Mouse (Mus musculus) ovary, adult 10 weeks (tissue): ENCODE measurements around the gene Olfr767. TPM values are rescaled to one million over a fixed set of nuclear protein-coding genes. Genes with fewer than 3 reads are reported as not detected.

Experiments
- polyA plus RNA-seq: library from polyadenylated mRNA; stranded (reverse); fragments of 350-450 nt; fragmentation: Illumina TruSeq; extraction: RNeasy Lipid Tissue Mini Kit (QIAGEN cat#74804); gene quantifications from one replicate; pipeline ENCODE4 v1.2.3, GENCODE M21; 2014

Gene Olfr767
- not detected for polyA plus RNA-seq

GRCm38 (mm10) chr10:129082810-129083209, at the start of gene Olfr767:
Gene Olfr767 (minus strand): TSS chr10:129082910.

GRCm38 (mm10) chr10:129117761-129118160, 35.1 kb upstream of the Olfr767 start, which contains the start of gene Olfr769:
Gene Olfr769 (minus strand): TSS chr10:129117861.

GRCm38 (mm10) chr10:129099275-129099674, 16.6 kb upstream of the Olfr767 start, which contains the start of gene Olfr768:
Gene Olfr768 (minus strand): TSS chr10:129099375.

GRCm38 (mm10) chr10:129068877-129069276, 13.8 kb downstream of the Olfr767 start, which contains the start of gene Olfr766-ps1:
Gene Olfr766-ps1 (minus strand): TSS chr10:129068977.

GRCm38 (mm10) chr10:129049898-129050297, 32.8 kb downstream of the Olfr767 start, which contains the start of gene Olfr765:
Gene Olfr765 (minus strand): TSS chr10:129049998.

GRCm38 (mm10) chr10:129039796-129040195, 42.9 kb downstream of the Olfr767 start, which contains the start of gene Olfr764-ps1:
Gene Olfr764-ps1 (minus strand): TSS chr10:129039896.

Other genes with a start within 250 kb of the Olfr767 start
- gene Gdf11, start 191.2 kb downstream of the Olfr767 start, polyA plus RNA-seq = 7.7 TPM
- gene Cd63, start 181.9 kb downstream of the Olfr767 start, polyA plus RNA-seq = 496 TPM
- gene Rdh5, start 160.0 kb downstream of the Olfr767 start, polyA plus RNA-seq = 3.0 TPM
- 9.3 TPM for gene Bloc1s1, start 158.9 kb downstream of the Olfr767 start, polyA plus RNA-seq
- 0.17 TPM for gene Itga7, start 149.1 kb downstream of the Olfr767 start, polyA plus RNA-seq
- not detected for gene Mettl7b, start 121.9 kb downstream of the Olfr767 start, polyA plus RNA-seq
- gene Olfr9, start 93.5 kb downstream of the Olfr767 start, polyA plus RNA-seq = not detected
- not detected for gene Olfr763, start 72.1 kb downstream of the Olfr767 start, polyA plus RNA-seq
- not detected for gene Olfr764-ps1, start 43.0 kb downstream of the Olfr767 start, polyA plus RNA-seq
- gene Olfr765, start 32.9 kb downstream of the Olfr767 start, polyA plus RNA-seq = not detected
- not detected for gene Olfr766-ps1, start 13.9 kb downstream of the Olfr767 start, polyA plus RNA-seq
- not detected for gene Olfr768, start 16.5 kb upstream of the Olfr767 start, polyA plus RNA-seq
- not detected for gene Olfr769, start 35.0 kb upstream of the Olfr767 start, polyA plus RNA-seq
- gene Olfr770, start 56.1 kb upstream of the Olfr767 start, polyA plus RNA-seq = not detected
- not detected for gene Olfr771, start 81.8 kb upstream of the Olfr767 start, polyA plus RNA-seq
- not detected for gene Olfr772, start 95.0 kb upstream of the Olfr767 start, polyA plus RNA-seq
- not detected for gene Olfr773, start 104.5 kb upstream of the Olfr767 start, polyA plus RNA-seq
- not detected for gene Olfr774, start 153.3 kb upstream of the Olfr767 start, polyA plus RNA-seq
- gene Olfr775, start 165.5 kb upstream of the Olfr767 start, polyA plus RNA-seq = not detected
- not detected for gene Olfr776, start 176.2 kb upstream of the Olfr767 start, polyA plus RNA-seq
- gene Olfr777, start 188.6 kb upstream of the Olfr767 start, polyA plus RNA-seq = not detected
- gene Olfr780, start 235.2 kb upstream of the Olfr767 start, polyA plus RNA-seq = not detected
- not detected for gene Olfr781, start 245.9 kb upstream of the Olfr767 start, polyA plus RNA-seq